Mouse (Mus musculus): ENCODE measurements around the gene Btbd2. TPM values are rescaled to one million over a fixed set of nuclear protein-coding genes. Genes with fewer than 3 reads are reported as not detected.
"Not testable (repeated sequence)": the region's sequence is repeated elsewhere in the genome, so short reads cannot be mapped to it uniquely, and the experiment has no call there.

The Btbd2 gene
- polyA plus RNA-seq, 1 experiment from 2014 or later = 41.7 TPM

DNA sequence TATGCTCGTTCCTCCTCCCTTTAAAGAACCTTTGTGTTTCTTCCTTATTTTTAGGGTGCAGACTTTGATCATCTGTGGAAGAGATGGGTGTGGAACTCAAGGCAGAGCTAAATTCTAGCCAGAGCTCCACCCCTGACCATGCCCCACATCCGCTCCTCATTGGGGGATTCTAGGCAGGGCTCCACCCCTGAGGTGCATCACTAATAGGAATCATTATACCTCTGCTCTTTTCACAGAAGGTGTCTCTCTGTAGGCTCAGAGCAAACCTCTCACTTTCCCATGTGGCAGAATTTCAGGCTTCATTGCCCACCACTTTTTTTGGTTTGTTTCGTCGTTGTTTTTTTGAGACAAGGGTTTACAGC, 2.0 kb upstream of the Btbd2 start:
- Histone ChIP-seq H3K4me3 (ENCODE audit: low read length) (peak overlapping the region; percentile 6; the same call in 1 of the 2 replicates), H3K9ac (ENCODE audit: low read length) (peak overlapping the region; percentile 44; the same call in 1 of the 2 replicates), H3K9me3 (replicated peaks; ENCODE audit: control insufficient read depth, low read length) (no peaks in the 10 kb centered on the region), H3K4me1 (ENCODE audit: control insufficient read depth, insufficient read depth, low read length) (peaks cover 37% of the 10 kb centered on the region), H3K4me2 (ENCODE audit: low read depth, low read length) (peak overlapping the region; percentile 58), H3K27me3 (ENCODE audit: control insufficient read depth, insufficient read depth, low read length) (no peaks in the 10 kb centered on the region), H3K36me3 (ENCODE audit: control insufficient read depth, insufficient read depth) (no peaks in the 10 kb centered on the region), H3K27ac (ENCODE audit: low read length) (peak overlapping the region; percentile 71)
- no peak for ATAC-seq (replicated peaks; ENCODE audit: extremely low read depth, insufficient read depth, low FRiP score)
- 63% methylated on average over 4 of the region's 4 CpGs for WGBS

DNA sequence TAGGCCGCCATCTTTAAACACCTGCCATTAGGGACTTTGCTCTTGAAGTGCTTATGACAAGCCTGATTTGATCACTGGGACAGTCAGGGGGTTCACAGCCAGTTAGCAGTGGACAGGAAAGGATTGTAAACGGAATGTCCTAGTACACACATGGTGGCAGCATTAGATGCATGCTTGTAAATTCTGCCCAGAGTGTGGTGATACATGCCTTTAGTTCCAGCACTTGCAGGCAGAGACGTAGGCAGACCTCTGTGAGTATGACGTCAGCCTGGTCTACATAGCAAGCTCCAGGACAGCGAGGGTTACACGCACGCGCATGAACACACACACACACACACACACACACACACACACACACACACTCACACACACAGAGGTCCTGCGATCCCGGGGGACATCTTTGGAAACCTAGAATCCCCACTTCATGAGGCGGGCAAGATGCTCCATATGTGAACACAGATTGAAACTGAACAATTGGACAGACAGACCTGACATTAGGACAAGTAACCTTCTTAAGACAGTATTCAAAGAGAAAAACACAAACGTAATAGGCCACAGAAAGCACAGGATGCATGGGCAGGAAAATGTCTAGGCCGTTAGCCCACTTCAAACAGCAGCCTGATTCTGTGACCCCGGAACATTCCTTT, 1.4 kb upstream of the Btbd2 start:
- peak overlapping the region; percentile 33; the same call in 1 of the 2 replicates for H3K27ac ChIP-seq (ENCODE audit: low read length)
- no peak overlapping the region for H3K4me2 ChIP-seq (ENCODE audit: low read depth, low read length)
- H3K9me3 ChIP-seq (replicated peaks; ENCODE audit: control insufficient read depth, low read length) = no peaks in the 10 kb centered on the region
- no peaks in the 10 kb centered on the region for H3K36me3 ChIP-seq (ENCODE audit: control insufficient read depth, insufficient read depth)
- peaks cover 36% of the 10 kb centered on the region for H3K4me1 ChIP-seq (ENCODE audit: control insufficient read depth, insufficient read depth, low read length)
- H3K27me3 ChIP-seq (ENCODE audit: control insufficient read depth, insufficient read depth, low read length) = no peaks in the 10 kb centered on the region
- WGBS = 79% methylated on average over 14 of the region's 14 CpGs
- no peak overlapping the region for H3K9ac ChIP-seq (ENCODE audit: low read length)
- ATAC-seq (replicated peaks; ENCODE audit: extremely low read depth, insufficient read depth, low FRiP score) = no peak
- no peak overlapping the region for H3K4me3 ChIP-seq (ENCODE audit: low read length)

DNA sequence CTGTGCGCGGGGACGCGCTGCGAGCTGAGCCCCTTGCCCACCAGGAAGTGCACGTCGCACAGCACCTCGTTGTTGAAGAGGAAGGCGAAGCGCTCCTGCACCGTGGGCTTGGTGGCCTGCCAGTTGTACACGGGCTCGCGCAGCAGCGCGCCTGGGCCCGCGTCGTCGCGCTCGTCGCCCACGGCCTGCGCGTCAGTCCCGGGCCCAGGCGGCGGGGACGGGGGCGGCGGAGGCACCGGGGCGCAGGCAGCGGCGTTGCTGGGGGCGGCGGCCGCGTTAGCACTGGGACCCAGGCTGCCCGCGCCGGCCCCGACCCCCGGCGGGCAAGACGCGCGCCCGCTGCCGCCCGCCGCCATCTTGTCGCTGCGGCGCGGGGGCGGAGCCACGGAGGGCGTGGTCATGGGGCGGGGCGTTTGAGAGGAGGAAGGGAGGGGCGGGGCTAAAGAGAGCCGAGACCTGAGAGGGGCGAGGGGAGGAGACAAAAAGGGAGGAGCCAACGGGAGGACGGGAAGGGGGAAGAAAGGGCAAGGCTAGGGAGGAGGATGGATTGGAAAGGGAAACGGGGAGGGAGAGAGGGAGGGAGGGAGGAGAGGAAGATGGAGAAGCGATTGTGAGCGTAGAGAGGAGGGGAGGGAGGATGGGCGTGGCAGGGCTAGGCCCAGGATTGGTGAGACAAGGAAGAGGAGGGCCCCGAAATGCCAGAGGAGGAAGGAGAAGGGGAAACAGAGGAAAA, 575 bp downstream of the Btbd2 start:
- H3K27ac ChIP-seq (ENCODE audit: low read length) = peak overlapping the region; percentile 85
- peak overlapping the region; percentile 88 for H3K4me3 ChIP-seq (ENCODE audit: low read length)
- no peaks in the 10 kb centered on the region for H3K9me3 ChIP-seq (replicated peaks; ENCODE audit: control insufficient read depth, low read length)
- no peaks in the 10 kb centered on the region for H3K27me3 ChIP-seq (ENCODE audit: control insufficient read depth, insufficient read depth, low read length)
- WGBS = under 1% methylated on average over 71 of the region's 72 CpGs
- no peaks in the 10 kb centered on the region for H3K36me3 ChIP-seq (ENCODE audit: control insufficient read depth, insufficient read depth)
- peaks cover 31% of the 10 kb centered on the region for H3K4me1 ChIP-seq (ENCODE audit: control insufficient read depth, insufficient read depth, low read length)
- peak; percentile 85 for ATAC-seq (replicated peaks; ENCODE audit: extremely low read depth, insufficient read depth, low FRiP score)
- peak overlapping the region; percentile 98 for H3K9ac ChIP-seq (ENCODE audit: low read length)
- H3K4me2 ChIP-seq (ENCODE audit: low read depth, low read length) = peak overlapping the region; percentile 92

DNA sequence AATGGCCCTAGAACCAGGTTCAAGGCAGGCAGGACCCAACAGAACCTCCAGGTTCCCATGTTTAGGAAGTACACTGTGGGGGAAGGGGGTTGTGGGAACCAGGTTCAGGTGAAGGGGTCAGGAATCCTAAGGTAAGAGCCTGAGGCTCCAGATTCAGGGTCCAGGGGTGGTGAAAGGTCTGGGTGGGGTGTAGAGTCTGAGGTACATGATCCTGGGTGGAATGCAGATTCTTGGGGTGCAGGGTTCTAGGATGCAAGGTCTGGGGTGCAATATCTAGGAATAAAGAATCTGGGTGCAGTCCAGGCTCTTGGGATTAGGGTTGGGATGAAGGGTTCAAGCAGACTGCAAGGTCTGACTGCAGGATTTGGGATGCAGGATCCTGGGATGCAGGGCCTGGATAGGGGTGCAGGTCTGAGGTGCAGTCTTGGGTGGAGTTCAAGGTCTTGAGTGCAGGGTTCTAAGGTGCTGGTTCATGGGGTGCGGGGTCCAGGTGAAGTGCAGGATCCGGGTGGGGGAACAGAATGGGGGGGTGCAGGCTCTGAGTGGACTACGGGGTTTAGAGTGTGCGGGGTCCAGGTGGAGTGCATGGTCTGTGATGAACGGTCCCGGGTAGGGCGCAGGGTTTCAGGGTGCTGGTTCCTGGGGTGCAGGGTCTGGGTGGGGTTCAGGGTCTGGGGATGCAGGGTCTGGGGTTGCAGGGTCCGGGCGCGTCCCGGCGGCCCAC, 1.3 kb downstream of the Btbd2 start:
- no peaks in the 10 kb centered on the region for H3K36me3 ChIP-seq (ENCODE audit: control insufficient read depth, insufficient read depth)
- no peaks in the 10 kb centered on the region for H3K27me3 ChIP-seq (ENCODE audit: control insufficient read depth, insufficient read depth, low read length)
- H3K9ac ChIP-seq (ENCODE audit: low read length) = peak overlapping the region; percentile 98
- no peaks in the 10 kb centered on the region for H3K9me3 ChIP-seq (replicated peaks; ENCODE audit: control insufficient read depth, low read length)
- 2% methylated on average over 12 of the region's 12 CpGs for WGBS
- peaks cover 29% of the 10 kb centered on the region for H3K4me1 ChIP-seq (ENCODE audit: control insufficient read depth, insufficient read depth, low read length)
- peak overlapping the region; percentile 92 for H3K4me2 ChIP-seq (ENCODE audit: low read depth, low read length)
- H3K27ac ChIP-seq (ENCODE audit: low read length) = peak overlapping the region; percentile 80
- peak; percentile 11; the same call in 1 of the 2 replicates for ATAC-seq (replicated peaks; ENCODE audit: extremely low read depth, insufficient read depth, low FRiP score)
- H3K4me3 ChIP-seq (ENCODE audit: low read length) = peak overlapping the region; percentile 88

DNA sequence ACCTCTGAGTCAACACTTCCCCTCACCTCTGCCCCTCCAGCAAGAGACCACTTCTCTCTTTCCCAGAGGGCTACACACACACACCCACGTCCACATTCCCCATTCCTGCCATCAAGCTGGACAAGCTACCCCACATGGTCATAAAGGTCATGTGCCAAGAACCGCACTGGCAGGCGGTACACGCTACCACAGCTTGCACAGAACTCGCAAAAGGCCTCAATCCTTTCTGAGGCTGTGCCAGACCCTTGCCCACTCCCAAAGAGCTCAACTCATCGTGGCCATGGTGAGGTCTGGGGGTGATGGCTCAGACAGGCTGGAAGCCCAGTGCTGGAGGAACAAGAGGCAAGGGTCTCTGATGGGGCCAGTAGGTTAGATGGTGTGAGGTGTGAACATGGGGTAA, 2.0 kb downstream of the Btbd2 start:
- WGBS = 79% methylated on average over 6 of the region's 6 CpGs
- H3K27me3 ChIP-seq (ENCODE audit: control insufficient read depth, insufficient read depth, low read length) = no peaks in the 10 kb centered on the region
- H3K36me3 ChIP-seq (ENCODE audit: control insufficient read depth, insufficient read depth) = no peaks in the 10 kb centered on the region
- peaks cover 29% of the 10 kb centered on the region for H3K4me1 ChIP-seq (ENCODE audit: control insufficient read depth, insufficient read depth, low read length)
- H3K4me3 ChIP-seq (ENCODE audit: low read length) = no peak overlapping the region
- no peak overlapping the region for H3K27ac ChIP-seq (ENCODE audit: low read length)
- H3K9ac ChIP-seq (ENCODE audit: low read length) = no peak overlapping the region
- H3K4me2 ChIP-seq (ENCODE audit: low read depth, low read length) = peak overlapping the region; percentile 92; the same call in 1 of the 2 replicates
- no peak for ATAC-seq (replicated peaks; ENCODE audit: extremely low read depth, insufficient read depth, low FRiP score)
- H3K9me3 ChIP-seq (replicated peaks; ENCODE audit: control insufficient read depth, low read length) = no peaks in the 10 kb centered on the region

DNA sequence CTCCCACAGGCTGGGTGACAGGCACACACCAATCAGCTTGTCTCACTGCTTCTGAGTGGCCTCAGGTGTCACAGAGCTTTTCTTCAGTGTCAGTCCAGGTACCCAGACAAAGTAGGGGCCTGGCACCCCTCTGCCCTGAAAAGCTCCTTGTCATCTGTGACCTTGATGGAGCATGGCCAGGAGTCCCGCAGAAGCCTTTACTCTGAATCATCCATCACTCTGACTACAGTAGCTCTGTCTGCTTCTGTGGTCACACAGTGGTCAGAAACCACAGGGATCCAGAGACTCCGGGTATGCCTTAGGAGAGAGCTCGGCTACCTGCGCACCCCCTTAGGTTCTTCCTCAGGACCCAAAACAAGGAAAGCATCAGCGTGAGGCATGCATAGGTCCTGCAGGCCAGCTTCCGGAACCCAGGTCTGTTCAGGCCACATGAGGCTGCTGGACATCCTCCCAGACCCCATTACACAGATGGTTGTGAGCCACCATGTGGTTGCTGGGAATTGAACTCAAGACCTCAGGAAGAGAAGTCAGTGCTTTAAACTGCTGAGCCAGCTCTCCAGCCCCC, 3.6 kb downstream of the Btbd2 start:
- ATAC-seq (replicated peaks; ENCODE audit: extremely low read depth, insufficient read depth, low FRiP score) = no peak
- H3K9me3 ChIP-seq (replicated peaks; ENCODE audit: control insufficient read depth, low read length) = no peaks in the 10 kb centered on the region
- H3K36me3 ChIP-seq (ENCODE audit: control insufficient read depth, insufficient read depth) = no peaks in the 10 kb centered on the region
- no peak overlapping the region for H3K27ac ChIP-seq (ENCODE audit: low read length)
- WGBS = 72% methylated on average over 6 of the region's 6 CpGs
- no peaks in the 10 kb centered on the region for H3K27me3 ChIP-seq (ENCODE audit: control insufficient read depth, insufficient read depth, low read length)
- H3K4me1 ChIP-seq (ENCODE audit: control insufficient read depth, insufficient read depth, low read length) = peaks cover 26% of the 10 kb centered on the region
- no peak overlapping the region for H3K4me3 ChIP-seq (ENCODE audit: low read length)
- no peak overlapping the region for H3K4me2 ChIP-seq (ENCODE audit: low read depth, low read length)
- 0 out of 2 replicates have a peak overlapping the region, but pooled peaks have one; percentile 7 for H3K9ac ChIP-seq (ENCODE audit: low read length)

DNA sequence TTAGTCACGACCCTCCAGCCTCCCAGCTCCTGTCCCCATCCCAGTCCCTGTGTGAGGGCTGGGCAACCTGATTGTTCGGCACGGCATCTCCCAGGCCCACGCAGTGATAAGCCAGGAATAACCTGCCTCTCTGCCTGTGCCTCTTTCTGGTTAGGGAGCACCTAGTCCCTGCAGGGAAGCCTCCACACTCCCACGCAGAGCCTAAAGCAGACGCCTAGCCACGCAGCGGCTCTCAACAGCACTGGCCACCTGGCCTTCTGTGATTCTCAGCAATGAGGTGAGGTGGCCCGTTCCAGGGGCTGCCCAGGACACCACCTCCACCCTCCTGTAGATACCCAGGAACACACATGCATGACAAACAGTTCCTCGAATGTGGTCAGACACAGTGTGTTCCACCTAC, 6.5 kb downstream of the Btbd2 start:
- Histone ChIP-seq H3K27ac (ENCODE audit: low read length) (no peak overlapping the region), H3K9me3 (replicated peaks; ENCODE audit: control insufficient read depth, low read length) (no peaks in the 10 kb centered on the region), H3K4me1 (ENCODE audit: control insufficient read depth, insufficient read depth, low read length) (peaks cover 18% of the 10 kb centered on the region), H3K9ac (ENCODE audit: low read length) (no peak overlapping the region), H3K4me2 (ENCODE audit: low read depth, low read length) (no peak overlapping the region), H3K36me3 (ENCODE audit: control insufficient read depth, insufficient read depth) (peaks cover 19% of the 10 kb centered on the region), H3K27me3 (ENCODE audit: control insufficient read depth, insufficient read depth, low read length) (no peaks in the 10 kb centered on the region), H3K4me3 (ENCODE audit: low read length) (no peak overlapping the region)
- WGBS = 83% methylated on average over 10 of the region's 10 CpGs
- ATAC-seq (replicated peaks; ENCODE audit: extremely low read depth, insufficient read depth, low FRiP score) = no peak

DNA sequence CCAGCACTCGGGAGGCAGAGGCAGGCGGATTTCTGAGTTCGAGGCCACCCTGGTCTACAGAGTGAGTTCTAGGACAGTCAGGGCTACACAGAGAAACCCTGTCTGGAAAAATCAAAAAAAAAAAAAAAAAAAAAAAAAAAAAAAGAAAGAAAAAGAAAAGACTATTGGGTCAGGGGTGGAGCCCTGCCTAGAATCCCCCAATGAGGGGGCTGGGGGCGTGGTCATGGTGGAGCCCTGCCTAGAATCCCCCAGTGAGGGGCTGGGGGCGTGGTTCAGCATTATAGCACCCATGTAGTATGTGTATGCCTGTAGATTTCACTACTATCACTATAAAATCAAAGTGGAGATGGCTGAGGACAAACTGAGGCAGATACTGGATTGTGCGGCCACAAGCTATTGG, 7.0 kb downstream of the Btbd2 start:
- Histone ChIP-seq H3K36me3 (ENCODE audit: control insufficient read depth, insufficient read depth) (peaks cover 23% of the 10 kb centered on the region), H3K4me1 (ENCODE audit: control insufficient read depth, insufficient read depth, low read length) (peaks cover 13% of the 10 kb centered on the region)
- H3K9me3 ChIP-seq (replicated peaks; ENCODE audit: control insufficient read depth, low read length); H3K4me2 ChIP-seq (ENCODE audit: low read depth, low read length); H3K27ac ChIP-seq (ENCODE audit: low read length); H3K4me3 ChIP-seq (ENCODE audit: low read length); H3K27me3 ChIP-seq (ENCODE audit: control insufficient read depth, insufficient read depth, low read length); H3K9ac ChIP-seq (ENCODE audit: low read length); ATAC-seq (replicated peaks; ENCODE audit: extremely low read depth, insufficient read depth, low FRiP score): not testable (repeated sequence)
- 86% methylated on average over 6 of the region's 6 CpGs for WGBS

Measured in heart, embryonic 16.5 days (tissue).